Mouse (Mus musculus) E14TG2a.4 (cell line): ENCODE results near the gene Polr3c.

Source experiments
- CTCF ChIP-seq: conservative IDR thresholded peaks from 2 replicates; pipeline ENCODE4 v1.5.1; 2014; ENCODE audit warnings: low read length
- POU5F1 ChIP-seq: IDR thresholded peaks from 2 replicates; pipeline ENCODE4 v1.6.1; 2014; ENCODE audit warnings: low read length, borderline replicate concordance

- TF ChIP-seq CTCF (peak; percentile 77), POU5F1 (no peak)
Measured at GRCm38 (mm10) chr3:96700376-96700775, 27.1 kb downstream of the Polr3c start.
